Mouse (Mus musculus) ES-Bruce4 (cell line): ENCODE results near the gene E030030I06Rik.
"Not testable (repeated sequence)": the region's sequence is repeated elsewhere in the genome, so short reads cannot be mapped to it uniquely, and the experiment has no call there.

Source experiments
- CTCF ChIP-seq: IDR thresholded peaks from one replicate; pipeline ENCODE4 v1.8.1; 2011; ENCODE audit warnings: low read depth, low read length
- EP300 ChIP-seq: IDR thresholded peaks from 2 replicates; pipeline ENCODE4 v1.6.1; 2011; ENCODE audit warnings: low read depth, low read length; ENCODE audit not compliant: insufficient read depth
- POLR2A ChIP-seq: IDR thresholded peaks from one replicate; pipeline ENCODE4 v1.8.1; 2011; ENCODE audit warnings: low read length; ENCODE audit not compliant: insufficient read depth

DNA sequence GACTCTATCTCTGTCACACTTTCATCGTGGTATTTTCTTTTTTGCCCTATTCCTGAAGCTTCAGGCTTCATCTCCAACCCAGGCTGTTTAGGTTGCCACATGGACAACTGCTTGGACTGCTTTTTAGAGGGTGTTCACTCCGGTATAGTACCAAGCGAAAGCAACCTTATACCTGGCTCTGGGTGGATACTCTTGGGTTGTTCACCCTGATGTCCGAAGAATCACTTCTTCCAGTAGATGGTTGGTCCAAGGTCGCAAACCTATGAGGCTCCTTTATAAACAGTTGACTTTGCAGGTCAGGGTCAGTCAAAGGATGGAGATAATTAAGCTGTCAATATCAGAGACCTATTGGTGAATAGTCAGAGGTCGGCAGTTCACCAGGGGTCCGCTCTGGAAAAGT, 81.1 kb downstream of the E030030I06Rik start, which contains the start of gene 4930444G20Rik:
- not testable (repeated sequence) for TF ChIP-seq EP300, CTCF, POLR2A
